Mouse (Mus musculus): Measurements from ENCODE around the gene Lbhd2. TPM values are rescaled to one million over a fixed set of nuclear protein-coding genes. Genes with fewer than 3 reads are reported as not detected.

Gene Lbhd2
- polyA plus RNA-seq, 1 experiment from 2014 or later, result 0.63 TPM

GRCm38 (mm10) chr12:111386642-111387120, 19.9 kb upstream of the Lbhd2 start:
- no peak overlapping the region for H3K27ac ChIP-seq (replicated peaks; ENCODE audit: low read depth, low read length)
- H3K4me3 ChIP-seq (ENCODE audit: low read depth, low read length), result no peak overlapping the region
- WGBS, result 69% methylated on average over 8 of the region's 8 CpGs
- H3K9ac ChIP-seq (ENCODE audit: low read length), result no peak overlapping the region
- DNase-seq (ENCODE audit: low spot score) (no peak), ATAC-seq (ENCODE audit: insufficient number of reproducible peaks, low FRiP score, low TSS enrichment, low read depth) (0 out of 2 replicates have a peak, but pooled peaks have one; percentile 35)
- H3K4me2 ChIP-seq (ENCODE audit: low read depth, severe bottlenecking), result no peak overlapping the region
- H3K4me1 ChIP-seq (ENCODE audit: control insufficient read depth, insufficient read depth, low read length), result no peaks in the 10 kb centered on the region
- no peaks in the 10 kb centered on the region for H3K27me3 ChIP-seq (ENCODE audit: control insufficient read depth, insufficient read depth, low read length)
- H3K36me3 ChIP-seq (ENCODE audit: control insufficient read depth, insufficient read depth, low read length), result no peaks in the 10 kb centered on the region
- H3K9me3 ChIP-seq (ENCODE audit: control insufficient read depth, low read length), result no peaks in the 10 kb centered on the region

GRCm38 (mm10) chr12:111387146-111387545, 19.5 kb upstream of the Lbhd2 start:
- DNase-seq (ENCODE audit: low spot score), result no peak
- no peaks in the 10 kb centered on the region for H3K27me3 ChIP-seq (ENCODE audit: control insufficient read depth, insufficient read depth, low read length)
- H3K9ac ChIP-seq (ENCODE audit: low read length), result no peak overlapping the region
- no peak overlapping the region for H3K27ac ChIP-seq (replicated peaks; ENCODE audit: low read depth, low read length)
- 94% methylated on average over 4 of the region's 4 CpGs for WGBS
- no peak overlapping the region for H3K4me3 ChIP-seq (ENCODE audit: low read depth, low read length)
- ATAC-seq (ENCODE audit: insufficient number of reproducible peaks, low FRiP score, low TSS enrichment, low read depth), result no peak
- H3K36me3 ChIP-seq (ENCODE audit: control insufficient read depth, insufficient read depth, low read length), result no peaks in the 10 kb centered on the region
- no peaks in the 10 kb centered on the region for H3K4me1 ChIP-seq (ENCODE audit: control insufficient read depth, insufficient read depth, low read length)
- H3K4me2 ChIP-seq (ENCODE audit: low read depth, severe bottlenecking), result no peak overlapping the region
- H3K9me3 ChIP-seq (ENCODE audit: control insufficient read depth, low read length), result no peaks in the 10 kb centered on the region

GRCm38 (mm10) chr12:111394008-111394407, 12.6 kb upstream of the Lbhd2 start:
- no peak overlapping the region for H3K9ac ChIP-seq (ENCODE audit: low read length)
- ATAC-seq (ENCODE audit: insufficient number of reproducible peaks, low FRiP score, low TSS enrichment, low read depth) (no peak), DNase-seq (ENCODE audit: low spot score) (no peak)
- H3K27me3 ChIP-seq (ENCODE audit: control insufficient read depth, insufficient read depth, low read length), result no peaks in the 10 kb centered on the region
- H3K27ac ChIP-seq (replicated peaks; ENCODE audit: low read depth, low read length), result no peak overlapping the region
- no peak overlapping the region for H3K4me2 ChIP-seq (ENCODE audit: low read depth, severe bottlenecking)
- no peak overlapping the region for H3K4me3 ChIP-seq (ENCODE audit: low read depth, low read length)
- no peaks in the 10 kb centered on the region for H3K9me3 ChIP-seq (ENCODE audit: control insufficient read depth, low read length)
- 88% methylated on average over 6 of the region's 6 CpGs for WGBS
- no peaks in the 10 kb centered on the region for H3K36me3 ChIP-seq (ENCODE audit: control insufficient read depth, insufficient read depth, low read length)
- H3K4me1 ChIP-seq (ENCODE audit: control insufficient read depth, insufficient read depth, low read length), result no peaks in the 10 kb centered on the region

DNA sequence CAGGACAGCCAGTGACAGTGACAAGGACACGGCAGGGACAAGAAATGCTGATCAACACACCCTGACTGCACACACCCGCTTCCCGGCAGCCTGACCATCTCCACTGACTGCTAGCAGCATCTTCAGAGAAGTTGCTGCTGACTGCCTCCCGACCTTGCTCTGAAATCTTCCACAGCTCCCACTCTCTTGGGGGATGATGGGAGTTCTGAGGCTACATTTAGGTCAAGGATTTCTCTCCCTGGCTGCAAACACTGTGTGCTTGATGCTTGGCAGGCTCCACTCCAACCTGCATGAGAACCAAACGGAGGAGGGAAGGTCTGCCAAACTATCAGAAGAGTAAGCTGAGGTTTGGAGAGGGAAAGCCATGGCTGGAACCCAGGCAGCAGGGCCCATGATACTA, 9.6 kb upstream of the Lbhd2 start:
- ATAC-seq (ENCODE audit: insufficient number of reproducible peaks, low FRiP score, low TSS enrichment, low read depth), result no peak
- H3K27me3 ChIP-seq (ENCODE audit: control insufficient read depth, insufficient read depth, low read length), result no peaks in the 10 kb centered on the region; the same call in 1 of the 2 replicates
- no peaks in the 10 kb centered on the region for H3K9me3 ChIP-seq (ENCODE audit: control insufficient read depth, low read length)
- no peak for DNase-seq (ENCODE audit: low spot score)
- H3K4me3 ChIP-seq (ENCODE audit: low read depth, low read length), result no peak overlapping the region
- H3K4me1 ChIP-seq (ENCODE audit: control insufficient read depth, insufficient read depth, low read length), result no peaks in the 10 kb centered on the region
- no peak overlapping the region for H3K4me2 ChIP-seq (ENCODE audit: low read depth, severe bottlenecking)
- no peak overlapping the region for H3K9ac ChIP-seq (ENCODE audit: low read length)
- H3K27ac ChIP-seq (replicated peaks; ENCODE audit: low read depth, low read length), result no peak overlapping the region
- WGBS, result 65% methylated on average over 5 of the region's 5 CpGs
- no peaks in the 10 kb centered on the region for H3K36me3 ChIP-seq (ENCODE audit: control insufficient read depth, insufficient read depth, low read length)

DNA sequence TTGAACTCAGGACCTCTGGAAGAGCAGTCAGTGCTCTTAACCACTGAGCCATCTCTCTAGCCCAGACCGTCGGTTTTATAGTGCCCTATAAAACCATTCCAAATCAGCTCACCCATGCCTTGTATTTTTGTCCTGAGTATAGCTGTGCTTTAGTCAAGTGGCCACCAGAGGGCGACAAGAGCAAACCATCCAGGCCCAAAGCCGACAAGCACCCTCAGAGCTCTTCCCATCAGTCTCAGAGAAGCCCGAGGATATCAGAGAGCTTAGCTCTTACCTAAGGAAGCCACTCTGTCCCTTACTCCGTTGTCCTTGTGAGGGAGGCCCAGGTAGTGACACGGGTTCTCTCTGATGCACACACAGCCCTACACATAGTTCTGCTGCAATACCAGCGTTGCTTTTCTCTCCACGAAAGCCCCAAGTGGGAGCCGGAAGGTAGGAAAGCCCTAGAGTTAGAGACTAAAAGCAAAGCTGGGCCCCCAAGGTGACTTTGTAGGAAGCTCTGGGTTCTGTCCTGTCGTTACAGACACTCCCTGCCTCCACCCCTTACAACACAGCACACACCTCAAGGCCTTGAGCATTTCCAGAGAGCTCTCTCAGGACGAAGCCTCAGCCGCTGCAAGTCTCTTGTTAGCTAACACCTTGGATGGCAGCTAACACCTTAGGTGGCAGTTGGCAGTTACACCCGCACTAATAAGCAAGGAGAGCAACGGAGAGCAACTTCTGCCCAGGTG, 5.0 kb upstream of the Lbhd2 start:
- WGBS, result 16% methylated on average over 15 of the region's 15 CpGs
- DNase-seq (ENCODE audit: low spot score), result peak; percentile 89
- no peak overlapping the region for H3K27ac ChIP-seq (replicated peaks; ENCODE audit: low read depth, low read length)
- no peak overlapping the region for H3K4me3 ChIP-seq (ENCODE audit: low read depth, low read length)
- no peak for ATAC-seq (ENCODE audit: insufficient number of reproducible peaks, low FRiP score, low TSS enrichment, low read depth)
- 0 out of 2 replicates have a peak, but pooled peaks cover under 1% of the 10 kb centered on the region for H3K4me1 ChIP-seq (ENCODE audit: control insufficient read depth, insufficient read depth, low read length)
- H3K4me2 ChIP-seq (ENCODE audit: low read depth, severe bottlenecking), result no peak overlapping the region
- peaks cover 9% of the 10 kb centered on the region for H3K27me3 ChIP-seq (ENCODE audit: control insufficient read depth, insufficient read depth, low read length)
- H3K9me3 ChIP-seq (ENCODE audit: control insufficient read depth, low read length), result no peaks in the 10 kb centered on the region
- H3K36me3 ChIP-seq (ENCODE audit: control insufficient read depth, insufficient read depth, low read length), result no peaks in the 10 kb centered on the region
- H3K9ac ChIP-seq (ENCODE audit: low read length), result no peak overlapping the region

- H3K27me3 ChIP-seq (ENCODE audit: control insufficient read depth, insufficient read depth, low read length), result peaks cover 35% of the 10 kb centered on the region
- H3K9me3 ChIP-seq (ENCODE audit: control insufficient read depth, low read length), result no peaks in the 10 kb centered on the region
- no peak overlapping the region for H3K4me2 ChIP-seq (ENCODE audit: low read depth, severe bottlenecking)
- no peaks in the 10 kb centered on the region for H3K36me3 ChIP-seq (ENCODE audit: control insufficient read depth, insufficient read depth, low read length)
- ATAC-seq (ENCODE audit: insufficient number of reproducible peaks, low FRiP score, low TSS enrichment, low read depth), result no peak
- 0 out of 2 replicates have a peak, but pooled peaks cover 2% of the 10 kb centered on the region for H3K4me1 ChIP-seq (ENCODE audit: control insufficient read depth, insufficient read depth, low read length)
- H3K4me3 ChIP-seq (ENCODE audit: low read depth, low read length), result no peak overlapping the region
- WGBS, result 56% methylated on average over 10 of the region's 10 CpGs
- H3K27ac ChIP-seq (replicated peaks; ENCODE audit: low read depth, low read length), result no peak overlapping the region
- H3K9ac ChIP-seq (ENCODE audit: low read length), result no peak overlapping the region
- DNase-seq (ENCODE audit: low spot score), result no peak
These were observed 1.7 kb upstream of the Lbhd2 start for GRCm38 (mm10) chr12:111404880-111405279.

DNA sequence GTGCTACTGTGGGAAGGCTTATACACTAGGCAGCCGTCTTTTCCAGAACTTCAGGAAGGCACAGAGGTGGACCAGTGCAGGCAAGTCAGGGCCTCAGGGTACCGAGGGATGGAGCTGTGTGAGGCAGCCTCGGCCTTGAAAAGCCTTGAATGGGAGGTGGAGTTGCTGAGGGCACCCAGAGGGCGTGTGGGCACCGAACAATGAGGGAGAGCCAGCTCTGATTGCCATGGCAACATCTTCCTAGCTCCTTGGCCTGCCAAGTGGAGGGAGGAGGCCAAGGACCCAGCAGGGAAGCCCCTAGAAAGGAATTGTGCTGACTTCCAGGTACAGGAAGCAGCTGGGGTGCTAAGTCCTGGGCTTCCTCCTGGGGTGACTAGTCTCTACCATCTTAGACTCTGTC, 3.0 kb downstream of the Lbhd2 start:
- Histone ChIP-seq H3K4me2 (ENCODE audit: low read depth, severe bottlenecking) (no peak overlapping the region), H3K9ac (ENCODE audit: low read length) (no peak overlapping the region), H3K9me3 (ENCODE audit: control insufficient read depth, low read length) (no peaks in the 10 kb centered on the region), H3K4me1 (ENCODE audit: control insufficient read depth, insufficient read depth, low read length) (peaks cover 9% of the 10 kb centered on the region), H3K4me3 (ENCODE audit: low read depth, low read length) (no peak overlapping the region), H3K27me3 (ENCODE audit: control insufficient read depth, insufficient read depth, low read length) (peaks cover 38% of the 10 kb centered on the region), H3K36me3 (ENCODE audit: control insufficient read depth, insufficient read depth, low read length) (no peaks in the 10 kb centered on the region), H3K27ac (replicated peaks; ENCODE audit: low read depth, low read length) (no peak overlapping the region)
- WGBS, result 43% methylated on average over 5 of the region's 5 CpGs
- DNase-seq (ENCODE audit: low spot score), result no peak
- no peak for ATAC-seq (ENCODE audit: insufficient number of reproducible peaks, low FRiP score, low TSS enrichment, low read depth)

GRCm38 (mm10) chr12:111411631-111412355, 5.2 kb downstream of the Lbhd2 start:
- Histone ChIP-seq H3K36me3 (ENCODE audit: control insufficient read depth, insufficient read depth, low read length) (no peaks in the 10 kb centered on the region), H3K4me3 (ENCODE audit: low read depth, low read length) (no peak overlapping the region), H3K9ac (ENCODE audit: low read length) (no peak overlapping the region), H3K4me1 (ENCODE audit: control insufficient read depth, insufficient read depth, low read length) (peaks cover 11% of the 10 kb centered on the region), H3K27me3 (ENCODE audit: control insufficient read depth, insufficient read depth, low read length) (peaks cover 27% of the 10 kb centered on the region), H3K9me3 (ENCODE audit: control insufficient read depth, low read length) (no peaks in the 10 kb centered on the region), H3K27ac (replicated peaks; ENCODE audit: low read depth, low read length) (no peak overlapping the region), H3K4me2 (ENCODE audit: low read depth, severe bottlenecking) (no peak overlapping the region)
- no peak for ATAC-seq (ENCODE audit: insufficient number of reproducible peaks, low FRiP score, low TSS enrichment, low read depth)
- WGBS, result 73% methylated on average over 8 of the region's 8 CpGs
- no peak for DNase-seq (ENCODE audit: low spot score)

All from limb, embryonic 11.5 days (tissue).